Mouse (Mus musculus) mature B cell (primary cell): ENCODE results near the gene Unc13b.

ENCODE experiments used
- in situ Hi-C: fragments of 300-500 bp; cut with MboI; formaldehyde crosslinking; loops from 2 replicates; pipeline ENCODE4 v1.14.3; 2019

Gene Unc13b

DNA sequence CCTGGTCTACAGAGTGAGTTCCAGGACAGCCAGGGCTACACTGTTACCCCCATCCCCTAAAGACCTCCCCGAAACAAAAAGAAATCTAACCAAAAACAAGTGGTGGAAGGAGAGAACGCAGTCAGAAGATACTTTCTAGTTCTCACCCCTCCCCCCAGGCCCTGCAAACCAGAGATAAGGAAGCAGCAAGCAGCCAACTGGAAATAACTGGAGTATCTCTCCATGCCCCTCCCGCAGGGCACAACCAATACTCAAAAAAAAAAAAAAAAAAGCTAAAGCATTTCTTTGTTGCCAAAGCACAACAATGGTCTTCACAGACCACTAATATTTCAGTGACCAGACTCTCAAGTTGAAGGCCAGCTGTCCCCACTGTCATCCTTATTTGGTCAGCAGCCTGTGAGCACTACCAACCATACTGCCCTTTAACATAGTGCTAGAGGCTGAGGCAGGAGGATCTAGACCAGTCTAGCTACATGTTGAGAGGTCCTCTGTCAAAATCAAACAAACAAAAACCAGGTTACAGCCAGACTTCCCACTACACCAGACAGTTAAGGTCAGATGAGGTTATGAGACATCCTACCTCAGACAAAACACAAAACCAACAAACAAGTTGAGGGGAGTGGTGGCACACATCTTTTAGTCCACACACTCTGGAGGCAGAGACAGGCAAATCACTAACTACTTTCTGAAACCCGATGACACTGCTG, 20.7 kb upstream of the Unc13b start:
- in situ Hi-C loops, result no loop called here

DNA sequence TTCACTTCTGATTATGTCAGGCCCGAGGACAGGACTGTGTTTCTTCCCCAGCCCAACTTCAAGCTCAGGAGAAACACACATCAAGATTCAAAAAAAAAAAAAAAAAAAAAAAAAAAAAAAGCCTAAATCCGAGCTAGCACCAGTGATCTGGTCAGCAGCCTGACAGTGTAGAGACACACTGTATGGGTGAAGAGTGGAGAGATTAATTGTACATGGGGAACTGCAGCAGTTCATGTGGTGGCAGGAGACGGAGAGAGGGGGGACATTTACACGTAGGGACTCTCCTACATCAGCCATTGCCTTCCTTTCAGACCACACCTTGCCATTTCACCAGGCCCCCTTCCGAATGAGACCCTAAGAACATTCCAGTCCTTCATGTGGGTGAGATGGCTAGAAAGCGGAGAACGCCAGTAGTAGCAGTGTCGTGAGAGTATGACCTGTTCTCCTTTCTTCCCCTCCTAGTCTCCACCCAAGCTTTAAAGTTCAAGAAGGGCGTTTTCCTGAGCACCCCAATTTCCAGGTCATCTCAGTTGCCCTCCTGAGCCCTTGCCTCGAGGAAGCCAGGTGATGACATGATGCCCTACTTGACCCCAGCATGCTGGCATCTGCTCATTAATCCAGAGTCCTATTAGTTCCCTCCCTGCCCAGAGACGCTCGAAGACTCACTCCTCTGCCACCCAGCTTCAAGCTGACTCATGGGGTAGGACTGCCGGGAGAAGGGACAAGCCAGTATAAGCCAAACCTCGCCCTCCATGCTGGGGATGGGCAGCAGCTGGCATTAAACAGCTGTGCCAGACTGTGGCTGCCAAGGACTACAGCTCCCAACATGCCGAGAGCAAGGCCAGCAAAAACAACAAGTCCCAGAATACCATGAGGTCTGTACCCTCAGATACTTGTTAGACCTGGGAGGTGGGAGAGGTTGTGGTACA, 19.9 kb upstream of the Unc13b start:
- in situ Hi-C loops, result no loop called here

DNA sequence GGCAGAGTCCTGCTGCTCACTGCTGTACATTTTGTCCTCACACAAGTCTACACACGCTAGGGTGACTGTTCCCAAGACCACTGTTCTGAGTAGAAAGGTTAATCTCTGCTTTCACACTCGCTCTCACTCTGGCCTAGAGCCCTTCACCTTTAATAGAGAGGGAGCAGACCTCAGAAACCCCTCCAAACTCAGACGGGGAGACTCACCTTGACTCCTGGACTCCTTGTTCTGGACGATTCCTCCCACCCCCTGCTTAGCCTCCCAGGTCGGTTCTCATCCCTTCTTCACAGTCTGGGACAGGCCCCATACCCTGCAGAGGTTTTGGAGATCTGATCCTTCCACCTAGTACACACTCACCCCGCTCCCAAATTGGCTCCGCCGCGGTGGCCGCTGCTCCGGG, 19.1 kb upstream of the Unc13b start:
- in situ Hi-C loops, result no loop called here

- in situ Hi-C loops, result no loop called here
Observed at GRCm38 (mm10) chr4:43040114-43040572, 18.6 kb upstream of the Unc13b start.

DNA sequence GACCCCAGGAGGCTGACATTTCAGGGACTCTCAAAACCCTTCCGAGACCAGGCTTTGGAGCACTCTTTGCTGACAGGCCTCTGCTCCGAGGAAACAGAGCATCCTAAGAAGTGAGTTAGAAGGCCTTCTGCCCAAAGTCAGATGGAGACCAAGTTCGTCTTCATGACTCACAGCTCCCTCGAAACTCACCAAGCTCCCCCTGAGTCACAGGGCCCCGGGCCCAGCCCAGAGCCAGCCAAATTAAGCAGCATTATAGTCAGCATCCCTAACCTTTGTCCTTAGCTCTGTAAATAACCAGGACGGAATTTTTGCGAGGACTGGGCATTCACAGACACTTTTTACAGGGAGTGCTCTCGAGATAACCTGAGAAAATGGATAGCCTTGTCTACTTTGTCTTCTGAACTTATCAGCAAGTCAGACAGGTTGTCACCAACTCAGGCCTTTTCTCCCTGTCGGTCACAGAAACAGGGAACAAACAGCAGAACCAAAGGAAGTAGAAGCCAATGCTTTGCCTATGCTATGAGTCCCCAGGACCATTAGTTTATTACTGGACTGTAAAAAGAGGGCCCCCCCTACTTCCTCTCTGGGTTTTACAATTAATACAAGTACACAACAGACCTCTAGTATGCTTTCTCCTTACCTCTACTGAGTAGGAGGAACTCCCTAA, 17.7 kb upstream of the Unc13b start:
- in situ Hi-C loops, result no loop called here

- in situ Hi-C loops, result no loop called here
Observed at GRCm38 (mm10) chr4:43043644-43044357, 15.0 kb upstream of the Unc13b start.

GRCm38 (mm10) chr4:43044673-43045072, 14.1 kb upstream of the Unc13b start:
- in situ Hi-C loops, result no loop called here

DNA sequence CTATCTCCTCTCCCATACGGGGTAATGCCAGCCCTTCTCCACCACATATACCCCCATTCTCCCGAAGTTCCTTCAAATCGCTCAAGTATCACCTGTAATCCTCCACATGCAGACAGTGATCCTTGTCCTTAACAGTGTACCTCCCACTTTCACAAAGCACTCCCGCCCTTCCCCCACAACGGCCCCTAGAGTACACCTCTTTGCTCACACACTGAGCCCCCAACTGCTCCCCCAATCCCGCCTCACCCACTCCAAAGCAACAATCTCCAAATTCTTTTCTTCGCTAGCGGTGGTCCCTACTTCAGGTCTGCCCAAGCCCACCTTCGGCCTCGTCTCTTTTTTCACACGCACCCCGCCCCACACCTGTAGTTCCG, 13.5 kb upstream of the Unc13b start:
- in situ Hi-C loops, result no loop called here

DNA sequence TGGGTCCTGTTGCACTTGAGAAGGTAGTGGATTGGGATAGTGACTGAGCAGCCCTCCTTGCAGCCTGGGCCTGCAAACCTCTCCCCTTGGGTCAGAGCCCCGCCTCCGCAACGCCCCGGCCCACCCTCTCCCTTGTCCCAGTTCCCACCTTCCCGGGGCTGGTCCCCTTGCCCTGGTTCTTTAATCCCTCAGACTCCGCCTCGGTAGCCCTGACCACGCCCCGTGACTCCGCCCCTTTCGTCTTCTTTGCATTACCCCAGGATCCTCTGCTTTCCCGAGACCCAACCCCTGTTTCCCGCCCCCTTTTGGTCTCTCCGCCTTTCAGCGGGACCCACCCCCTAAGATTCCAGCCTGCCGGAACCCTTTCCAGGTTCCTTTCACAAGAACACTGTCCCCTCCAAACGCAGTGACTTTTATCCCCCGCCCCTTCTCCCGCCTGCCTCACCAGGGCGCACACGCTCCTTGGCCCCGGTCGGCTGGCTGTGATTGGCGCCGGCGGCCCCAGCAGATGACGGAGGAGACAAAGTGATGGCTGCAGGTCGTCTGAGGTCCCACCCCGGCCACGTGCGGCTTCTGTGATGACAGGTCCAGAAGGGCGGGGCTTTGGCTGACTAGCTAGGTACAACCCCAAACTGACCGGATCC, 13.0 kb upstream of the Unc13b start, which contains the start of gene Fam214b:
Fam214b (minus strand) TSS at position 562 of the 644 bp plus-strand sequence.
- in situ Hi-C loops, result no loop called here

- in situ Hi-C loops, result no loop called here
Observed at GRCm38 (mm10) chr4:43046607-43047006, 12.1 kb upstream of the Unc13b start.

DNA sequence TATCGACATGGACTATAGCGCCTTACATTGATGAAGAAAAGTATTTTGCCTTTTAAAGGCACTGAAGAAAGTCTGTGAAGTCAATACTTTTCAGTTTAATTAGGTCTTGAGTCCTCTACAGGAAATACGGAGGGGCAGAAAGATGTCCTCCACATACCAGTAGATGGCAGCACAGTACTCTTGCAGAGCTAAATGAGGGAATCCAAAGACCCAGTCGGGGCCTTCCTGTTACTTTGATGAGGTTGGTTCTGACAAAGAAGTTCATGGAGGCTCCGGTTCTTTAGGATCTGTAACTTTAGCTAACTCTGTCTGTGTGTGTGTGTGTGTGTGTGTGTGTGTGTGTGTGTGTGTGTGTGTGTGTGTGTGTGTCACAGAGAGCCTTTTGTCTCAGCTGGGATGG, 11.5 kb upstream of the Unc13b start:
- in situ Hi-C loops, result no loop called here

DNA sequence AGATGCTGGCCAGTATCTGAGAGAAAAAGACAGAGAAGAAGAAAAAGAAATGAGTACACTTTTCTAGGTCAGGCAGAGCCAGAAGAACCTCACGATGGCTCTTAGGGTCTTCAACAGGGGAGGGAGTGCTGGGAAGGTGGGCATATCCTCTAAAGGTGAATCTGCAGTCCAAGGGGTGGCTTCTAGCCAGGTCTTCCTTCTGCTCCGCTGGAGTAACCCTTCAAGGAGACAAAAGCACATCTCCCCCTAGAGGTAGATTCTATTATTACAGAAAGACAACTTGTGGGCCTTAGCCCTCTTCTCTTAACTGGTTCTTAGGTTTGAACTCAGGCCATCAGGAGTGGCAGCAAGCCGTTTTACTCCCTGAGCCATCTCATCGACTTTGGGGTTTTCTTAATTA, 6.1 kb upstream of the Unc13b start:
- in situ Hi-C loops, result loop anchor here (25.0 kb wide), 1 partner anchor 360 kb away; no protein-coding TSS in a partner anchor

DNA sequence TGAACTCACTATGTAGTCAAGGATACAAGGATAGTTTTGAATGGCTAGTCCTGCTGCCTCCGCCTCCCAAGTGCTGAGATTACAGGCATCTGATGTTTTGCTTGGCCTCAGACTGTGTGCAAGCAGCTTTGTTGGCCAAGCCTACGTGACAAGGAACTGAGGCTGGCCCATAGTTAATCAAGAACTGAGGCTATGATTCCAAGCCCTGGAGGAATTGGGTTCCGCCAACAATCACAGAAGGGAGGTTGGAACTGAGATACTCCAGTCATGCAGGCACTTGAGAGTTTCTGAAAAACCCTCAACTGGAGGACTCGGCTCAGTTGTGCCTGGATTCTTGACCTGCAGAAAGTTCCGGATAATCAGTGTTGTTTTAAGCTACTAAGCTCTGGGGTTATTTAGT, 1.1 kb upstream of the Unc13b start:
- in situ Hi-C loops, result loop anchor here (25.0 kb wide), 1 partner anchor 355 kb away; no protein-coding TSS in a partner anchor

DNA sequence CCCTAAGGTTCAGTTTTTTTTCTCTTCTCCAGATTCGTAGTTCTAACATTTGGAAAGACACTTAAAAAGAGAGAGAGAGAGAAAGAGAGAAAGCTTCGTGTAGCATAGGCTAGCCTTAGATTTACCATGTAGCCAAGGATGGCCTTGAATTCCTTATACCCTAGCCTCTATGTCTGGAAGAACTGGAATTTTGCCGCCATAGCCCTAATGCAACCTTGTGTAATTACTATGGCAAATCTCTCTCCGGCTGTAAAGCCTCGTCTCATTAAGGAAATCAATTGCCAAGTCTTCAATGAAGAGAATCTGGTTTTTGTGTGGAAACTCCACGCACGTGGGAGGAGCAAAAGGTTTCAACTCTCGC, 381 bp upstream of the Unc13b start:
- in situ Hi-C loops, result loop anchor here (25.0 kb wide), 1 partner anchor 354 kb away; no protein-coding TSS in a partner anchor

DNA sequence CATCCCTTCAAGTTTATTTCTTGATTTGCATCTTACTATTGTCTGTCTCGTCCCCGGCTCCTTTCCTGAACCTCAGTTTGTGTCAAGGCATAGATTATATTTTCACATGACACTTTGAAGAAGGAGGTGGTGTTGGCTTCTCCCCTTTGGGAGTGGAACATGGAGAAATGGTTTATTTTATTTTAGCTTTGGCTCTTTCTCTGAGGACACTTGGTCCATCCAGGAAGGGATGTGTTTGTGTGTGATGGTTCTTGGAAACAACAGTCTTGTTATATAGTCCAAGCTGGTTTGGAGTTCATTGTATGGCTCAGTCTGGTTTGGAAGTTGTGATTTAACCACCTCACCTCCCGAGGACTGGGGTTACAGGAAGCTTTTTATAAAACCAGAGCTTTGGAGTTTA, 944 bp downstream of the Unc13b start:
- in situ Hi-C loops, result loop anchor here (25.0 kb wide), 1 partner anchor 353 kb away; no protein-coding TSS in a partner anchor

GRCm38 (mm10) chr4:43060286-43060685, 1.5 kb downstream of the Unc13b start:
- in situ Hi-C loops, result loop anchor here (25.0 kb wide), 1 partner anchor 352 kb away; no protein-coding TSS in a partner anchor

GRCm38 (mm10) chr4:43065471-43065870, 6.7 kb downstream of the Unc13b start:
- in situ Hi-C loops, result loop anchor here (25.0 kb wide), 1 partner anchor 347 kb away; no protein-coding TSS in a partner anchor

DNA sequence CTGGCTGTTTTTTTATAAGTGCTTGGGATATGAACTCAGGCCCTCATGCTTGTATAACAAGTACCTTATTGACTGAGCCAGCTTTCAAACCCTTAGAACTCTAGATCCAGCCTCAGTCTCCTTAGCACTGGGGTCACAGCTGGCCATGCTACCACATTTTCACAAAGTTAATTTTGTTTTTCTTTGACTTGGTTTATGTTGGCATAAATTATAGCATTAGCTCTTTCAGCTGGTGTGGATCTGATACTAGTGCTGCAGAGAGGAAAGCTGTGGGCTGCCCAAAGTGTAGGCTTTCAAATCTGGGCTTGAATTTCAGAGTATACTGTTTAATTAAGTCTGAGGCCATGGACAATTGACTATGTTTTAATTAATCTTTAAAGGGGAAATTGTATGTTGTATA, 16.2 kb downstream of the Unc13b start:
- in situ Hi-C loops, result loop anchor here (25.0 kb wide), 1 partner anchor 337 kb away; no protein-coding TSS in a partner anchor

GRCm38 (mm10) chr4:43078071-43078718, 19.4 kb downstream of the Unc13b start:
- in situ Hi-C loops, result no loop called here

- in situ Hi-C loops, result no loop called here
Observed at GRCm38 (mm10) chr4:43082458-43082857, 23.7 kb downstream of the Unc13b start.
